Mouse (Mus musculus) ovary, postnatal 10 days (tissue): ENCODE measurements around the gene Vars.
"Not testable (repeated sequence)": the region's sequence is repeated elsewhere in the genome, so short reads cannot be mapped to it uniquely, and the experiment has no call there.

Source experiments
- DNase-seq: peaks from one replicate; pipeline ENCODE4 v3.0.0; 2022; ENCODE audit warnings: low spot score

Vars gene

DNA sequence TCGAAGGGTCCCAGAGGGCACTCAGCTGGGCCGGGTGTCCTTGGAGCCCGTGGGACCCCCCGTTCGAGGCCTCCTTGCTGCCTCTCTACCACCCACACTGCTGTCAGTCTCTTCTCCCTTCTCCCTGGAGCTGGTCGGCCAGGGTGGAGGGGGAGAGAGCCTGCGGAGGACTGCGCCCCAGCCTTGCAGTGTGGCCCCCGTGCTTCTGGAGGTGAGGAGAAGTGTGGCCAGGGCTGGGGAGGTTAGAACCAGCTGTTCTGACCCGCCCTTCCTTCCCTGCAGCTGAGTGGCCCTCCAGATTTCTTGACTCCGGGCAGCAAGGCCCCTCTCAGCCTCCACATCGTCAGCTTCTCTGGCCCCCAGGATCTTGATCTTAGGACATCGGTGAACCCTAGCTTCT is 23.5 kb downstream of the Vars start:
- DNase-seq = no peak

DNA sequence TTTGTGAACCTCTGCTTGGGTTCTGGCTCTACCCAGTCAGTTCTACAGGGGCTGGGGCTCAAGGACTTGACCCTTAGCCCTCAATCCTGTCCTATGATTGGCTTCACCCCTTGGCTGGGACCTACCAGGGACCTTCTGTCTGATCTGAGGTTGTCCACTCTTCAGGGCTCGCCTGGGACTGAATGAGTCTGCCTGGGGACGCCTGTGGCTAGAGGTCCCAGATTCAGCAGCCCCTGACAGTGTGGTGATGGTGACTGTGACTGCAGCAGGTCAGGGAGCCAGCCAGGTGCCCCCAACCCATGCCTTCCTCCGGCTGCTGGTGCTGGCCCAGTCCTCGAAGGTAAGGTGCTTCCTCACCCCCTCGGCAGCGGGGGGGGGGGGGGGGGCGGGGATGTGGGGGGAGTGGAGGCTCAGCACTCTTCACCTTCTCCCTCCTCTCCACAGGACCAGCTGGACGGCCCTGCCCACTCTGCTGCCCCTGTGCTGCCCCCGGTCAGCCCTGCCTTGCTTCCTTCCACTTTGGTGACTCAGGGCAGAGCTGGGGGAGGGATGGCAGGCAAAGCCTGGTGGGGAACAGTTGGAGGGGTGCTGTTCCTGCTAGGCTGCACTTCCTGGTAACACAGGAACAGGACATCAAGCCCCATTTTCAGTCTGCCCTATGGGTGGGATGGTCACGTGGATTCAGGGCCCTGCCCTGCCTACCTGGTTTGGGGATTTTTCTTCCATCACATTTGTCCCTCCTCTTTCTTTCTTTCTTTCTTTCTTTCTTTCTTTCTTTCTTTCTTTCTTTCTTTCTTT is 24.1 kb downstream of the Vars start:
- DNase-seq = no peak

DNA sequence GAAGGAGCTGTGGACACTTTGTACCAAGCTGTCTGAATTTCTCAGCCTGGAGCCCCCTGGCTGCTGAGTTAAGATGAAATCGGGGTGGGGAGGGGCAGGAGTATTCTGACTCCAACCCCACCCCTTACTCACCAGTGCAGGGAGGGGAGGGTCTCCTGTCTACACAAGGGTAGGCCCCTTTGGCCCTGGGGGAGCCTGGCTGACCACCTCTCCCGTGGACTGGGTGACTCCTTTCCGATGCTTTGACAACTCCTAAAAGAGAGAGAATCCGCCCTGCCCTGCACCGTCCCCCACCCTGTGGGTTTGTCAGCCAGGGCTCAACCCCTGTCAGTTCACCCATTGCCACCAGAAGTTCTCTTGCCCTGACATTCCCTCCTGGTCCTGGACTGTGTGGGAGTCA is 25.4 kb downstream of the Vars start:
- no peak for DNase-seq

DNA sequence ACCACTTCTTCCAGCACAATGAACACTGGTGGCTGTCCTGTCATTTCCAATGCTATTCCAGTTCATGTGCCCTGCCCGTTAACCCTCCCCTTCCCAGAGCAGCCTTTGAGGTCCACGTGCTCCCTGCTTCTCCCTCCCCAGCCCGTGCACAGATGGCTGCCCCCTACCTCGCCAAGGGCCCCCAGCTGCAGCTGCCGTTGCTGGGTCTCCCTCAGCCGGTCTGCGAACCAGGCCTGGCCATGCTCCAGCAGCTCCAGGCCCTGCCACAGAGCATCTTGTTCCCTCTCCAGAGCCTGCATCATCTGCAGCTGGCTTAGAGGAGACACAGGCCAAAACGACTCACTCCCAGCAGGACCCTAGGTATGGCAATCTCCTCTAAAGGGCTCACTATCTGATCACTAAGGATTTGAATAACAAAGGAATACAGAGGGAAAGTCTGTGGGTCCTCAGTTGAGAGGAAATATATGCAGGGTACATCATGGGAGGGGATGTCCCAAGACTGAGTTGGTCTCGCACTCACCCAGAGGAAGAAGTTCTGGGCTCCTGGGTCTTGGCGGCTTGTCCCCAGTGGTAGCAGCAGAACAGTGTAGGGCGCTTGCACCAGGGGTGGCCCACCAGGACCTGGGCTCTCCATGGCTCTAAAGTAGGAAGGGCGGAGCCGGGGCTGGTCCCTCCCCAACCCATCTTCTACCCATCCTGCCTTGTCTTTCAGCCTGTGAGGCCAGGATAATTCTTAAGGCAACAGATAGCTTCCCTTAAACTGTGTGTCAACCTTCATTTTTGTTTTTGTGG is 26.7 kb downstream of the Vars start, which contains the start of gene Sapcd1:
Gene Sapcd1, minus strand, starts transcription at position 740 of the 792 bp plus-strand sequence.
- DNase-seq = no peak

DNA sequence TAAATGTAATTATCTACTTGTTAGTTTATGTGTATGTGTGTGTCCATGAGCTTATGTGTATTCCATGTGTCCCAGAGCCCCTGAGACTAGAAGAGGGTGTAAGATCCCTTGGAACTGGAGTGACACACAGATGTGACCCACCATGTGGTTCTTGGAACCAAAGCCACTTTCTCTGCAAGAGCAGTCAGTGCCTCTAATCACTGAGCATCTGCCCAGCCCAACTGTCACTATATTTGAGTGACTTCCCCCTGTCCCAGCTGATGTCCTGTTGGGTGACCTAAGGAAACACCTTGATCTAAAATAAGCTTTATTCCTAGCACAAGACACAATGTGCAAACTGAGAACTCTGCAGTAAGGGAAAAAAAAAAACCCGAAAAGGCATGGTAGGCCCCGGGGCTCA is 27.5 kb downstream of the Vars start:
- DNase-seq = no peak

DNA sequence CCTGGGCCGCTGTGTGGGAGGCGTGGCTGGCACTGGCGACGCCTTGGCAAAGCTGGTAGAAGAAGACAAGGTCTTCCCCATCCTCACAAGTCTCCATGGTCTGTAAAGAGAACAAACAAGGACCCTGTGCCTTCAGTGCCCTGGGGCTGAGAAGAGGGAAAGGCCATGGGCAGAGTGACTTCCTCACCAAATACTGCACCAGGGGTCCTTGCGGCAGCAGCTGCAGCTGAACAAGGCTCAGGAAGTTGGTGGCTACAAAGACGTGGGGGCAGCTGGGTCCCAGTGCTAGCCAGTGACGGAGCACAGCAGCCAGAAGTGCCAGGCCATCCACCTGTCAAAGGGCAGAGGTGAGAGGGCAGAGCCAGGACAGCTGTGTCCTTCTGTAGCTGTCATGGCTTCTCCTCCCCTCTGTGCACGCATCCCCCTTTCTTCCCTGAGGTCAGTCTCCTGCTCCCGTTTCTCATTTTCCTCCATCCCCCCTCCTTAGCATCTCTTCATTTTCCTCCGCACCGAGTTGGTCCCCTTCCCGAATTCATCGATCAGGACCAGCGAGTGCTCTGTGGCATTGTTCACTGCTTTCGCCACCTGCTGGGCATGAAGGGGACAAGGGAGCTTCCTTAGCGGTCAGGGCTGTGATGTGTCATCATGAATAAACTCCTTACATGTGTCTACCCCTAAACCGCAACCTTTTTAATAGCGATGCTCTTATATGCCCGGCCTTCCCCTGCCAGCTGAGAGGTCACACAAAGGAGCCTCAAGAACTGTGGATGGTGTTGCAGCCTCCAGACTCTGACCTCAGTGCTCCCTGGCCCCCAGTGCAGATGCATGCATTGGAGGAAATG is 29.1 kb downstream of the Vars start:
- DNase-seq = no peak

DNA sequence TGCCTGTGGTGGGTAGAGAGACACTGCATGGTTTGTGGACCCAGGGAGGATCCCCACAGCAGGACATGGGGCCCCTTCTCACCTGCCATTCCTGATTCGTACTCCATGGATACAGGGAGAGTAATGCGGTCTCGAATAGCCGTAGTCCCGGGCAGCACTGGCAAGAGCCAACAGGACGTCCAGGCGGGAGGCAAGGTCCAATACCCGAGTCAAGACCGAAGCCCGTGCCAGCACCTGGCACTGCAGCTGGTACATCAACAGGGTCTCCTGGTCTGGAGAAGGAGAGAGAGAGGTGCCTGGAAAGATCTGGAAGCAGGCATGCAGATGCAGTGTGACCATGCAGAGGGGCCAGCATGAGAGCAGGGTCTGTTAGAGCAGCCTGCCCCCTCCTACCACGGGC is 30.5 kb downstream of the Vars start:
- DNase-seq = no peak

DNA sequence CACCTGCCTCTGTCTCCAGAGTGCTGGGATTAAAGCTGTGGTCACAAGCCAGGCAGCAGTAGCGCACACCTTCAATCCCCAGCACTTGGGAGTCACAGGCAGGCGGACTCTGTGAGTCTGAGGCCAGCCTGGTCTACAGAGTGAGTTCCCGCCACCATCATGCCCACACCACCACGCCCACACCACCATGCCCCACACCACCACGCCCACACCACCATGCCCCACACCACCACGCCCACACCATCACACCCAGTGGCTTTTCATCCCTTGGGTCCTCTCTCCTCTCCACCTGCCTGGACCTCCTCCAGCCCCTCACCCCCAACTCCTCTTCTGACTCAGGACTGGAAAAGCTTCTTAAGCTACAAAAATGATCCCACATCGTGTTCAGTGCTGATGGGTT is 31.1 kb downstream of the Vars start:
- no peak for DNase-seq

DNA sequence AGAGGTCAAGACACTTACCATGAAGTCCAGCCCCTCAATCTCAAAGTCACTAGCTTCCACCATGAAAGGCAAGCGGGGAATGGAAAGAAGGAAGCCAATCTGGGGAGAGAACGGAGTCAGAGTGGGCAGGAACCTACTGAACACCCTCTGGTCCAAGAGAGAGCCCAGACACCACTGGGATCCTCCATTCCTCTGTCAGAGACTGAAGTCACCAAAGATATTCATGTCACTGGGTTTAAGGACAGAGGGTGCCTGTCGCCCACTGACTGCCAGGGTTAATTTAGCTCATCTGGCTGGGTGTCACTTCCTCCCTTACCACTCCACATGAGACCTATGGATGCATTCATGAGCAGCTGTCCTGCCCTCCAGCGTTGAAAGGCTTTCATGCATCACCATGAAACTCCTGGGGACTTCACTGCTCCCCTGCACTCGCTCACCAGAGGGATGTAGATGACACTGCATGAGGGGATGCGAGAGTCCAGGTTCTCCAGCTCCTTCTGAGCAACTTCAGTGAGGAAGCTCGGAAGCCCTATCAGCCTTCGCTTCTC is 31.6 kb downstream of the Vars start:
- DNase-seq = no peak

DNA sequence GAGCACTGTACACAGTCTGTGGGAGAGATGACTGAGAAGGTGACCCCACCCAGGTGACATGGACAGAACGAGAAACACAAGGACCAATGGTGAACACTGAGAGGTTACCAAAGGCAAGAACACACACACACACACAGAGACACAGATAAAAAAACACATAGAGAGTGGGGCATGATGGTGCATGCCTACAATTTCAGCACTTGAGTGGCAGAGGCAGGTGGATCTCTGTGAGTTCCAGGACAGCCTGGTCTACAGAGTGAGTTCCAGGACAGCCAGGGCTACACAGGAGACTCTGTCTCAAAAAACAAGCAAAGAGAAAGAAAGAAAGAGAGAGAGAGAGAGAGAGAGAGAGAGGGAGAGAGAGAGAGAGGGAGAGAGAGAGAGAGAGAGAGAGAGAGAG is 32.9 kb downstream of the Vars start:
- DNase-seq = not testable (repeated sequence)

DNA sequence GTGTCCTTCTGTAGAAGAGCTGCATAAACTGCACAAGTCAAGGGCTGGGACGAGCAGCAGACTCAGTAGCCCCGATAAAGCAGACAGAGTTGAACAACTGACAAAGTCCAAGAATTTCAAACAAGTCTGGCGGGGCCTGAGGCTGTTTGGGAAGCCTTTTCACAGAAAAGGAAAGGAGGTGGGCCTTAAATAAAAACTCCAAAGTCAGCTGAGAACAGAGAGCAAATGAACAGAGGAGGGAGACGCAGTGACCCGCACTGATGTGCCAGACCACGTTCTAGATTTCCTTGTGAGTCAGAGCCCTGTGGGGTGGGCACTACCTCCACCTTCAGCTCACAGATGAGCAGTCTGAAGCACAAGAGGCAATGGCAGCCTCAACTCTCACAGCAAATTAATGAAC is 34.1 kb downstream of the Vars start:
- no peak for DNase-seq

DNA sequence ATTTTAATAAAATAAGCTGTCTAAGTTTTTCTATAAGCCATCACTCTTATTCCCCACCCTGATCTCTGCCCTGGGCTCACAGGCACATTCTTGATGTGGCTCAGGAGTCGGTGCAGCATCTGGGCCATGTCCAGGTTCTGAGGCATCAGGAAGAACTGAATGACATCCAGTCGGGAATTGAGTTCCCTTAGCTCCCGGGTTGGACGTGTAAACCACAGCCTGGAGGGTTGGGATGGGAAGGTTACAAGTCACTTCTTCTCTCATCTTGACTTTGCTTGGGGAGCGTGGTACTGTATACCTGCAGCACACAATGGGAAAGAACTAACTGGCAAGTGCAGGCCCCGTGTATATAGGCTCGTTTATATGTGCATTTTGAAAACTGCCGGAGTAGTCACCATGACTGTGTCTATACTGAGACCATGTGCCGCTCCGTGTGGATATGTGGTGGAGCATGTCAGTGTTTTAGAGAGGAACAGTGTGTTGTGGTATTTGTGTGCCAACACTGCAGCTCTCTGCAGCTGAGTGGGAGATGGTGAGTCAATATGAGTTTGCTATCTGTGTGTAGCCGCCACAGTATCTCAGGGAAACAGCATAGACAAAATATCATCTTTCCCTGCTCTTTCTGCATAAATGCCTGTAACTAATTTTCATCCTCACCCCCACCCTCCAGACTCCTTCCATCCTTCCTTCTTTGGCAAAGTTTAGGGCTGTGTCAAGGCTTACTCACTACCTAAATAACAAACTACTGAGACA is 38.5 kb downstream of the Vars start:
- no peak for DNase-seq

DNA sequence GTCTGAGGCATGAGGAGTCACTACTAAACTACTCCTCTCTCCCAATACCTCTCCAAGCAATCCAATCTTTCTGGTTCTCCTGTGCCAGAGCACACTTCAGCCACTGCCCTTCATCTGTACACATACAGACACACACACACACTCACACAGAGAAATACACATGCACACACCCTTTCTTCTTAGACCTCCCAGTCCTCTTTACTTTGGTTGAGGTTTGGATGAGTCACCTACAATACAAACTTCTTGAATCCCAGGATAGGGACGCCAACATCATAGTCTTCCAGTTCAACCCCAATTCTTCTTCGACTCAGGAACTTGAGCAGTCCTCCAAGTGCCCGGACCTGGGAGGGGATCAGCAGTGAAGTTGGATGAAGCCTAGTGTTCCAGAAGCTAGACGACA is 43.0 kb downstream of the Vars start:
- no peak for DNase-seq

DNA sequence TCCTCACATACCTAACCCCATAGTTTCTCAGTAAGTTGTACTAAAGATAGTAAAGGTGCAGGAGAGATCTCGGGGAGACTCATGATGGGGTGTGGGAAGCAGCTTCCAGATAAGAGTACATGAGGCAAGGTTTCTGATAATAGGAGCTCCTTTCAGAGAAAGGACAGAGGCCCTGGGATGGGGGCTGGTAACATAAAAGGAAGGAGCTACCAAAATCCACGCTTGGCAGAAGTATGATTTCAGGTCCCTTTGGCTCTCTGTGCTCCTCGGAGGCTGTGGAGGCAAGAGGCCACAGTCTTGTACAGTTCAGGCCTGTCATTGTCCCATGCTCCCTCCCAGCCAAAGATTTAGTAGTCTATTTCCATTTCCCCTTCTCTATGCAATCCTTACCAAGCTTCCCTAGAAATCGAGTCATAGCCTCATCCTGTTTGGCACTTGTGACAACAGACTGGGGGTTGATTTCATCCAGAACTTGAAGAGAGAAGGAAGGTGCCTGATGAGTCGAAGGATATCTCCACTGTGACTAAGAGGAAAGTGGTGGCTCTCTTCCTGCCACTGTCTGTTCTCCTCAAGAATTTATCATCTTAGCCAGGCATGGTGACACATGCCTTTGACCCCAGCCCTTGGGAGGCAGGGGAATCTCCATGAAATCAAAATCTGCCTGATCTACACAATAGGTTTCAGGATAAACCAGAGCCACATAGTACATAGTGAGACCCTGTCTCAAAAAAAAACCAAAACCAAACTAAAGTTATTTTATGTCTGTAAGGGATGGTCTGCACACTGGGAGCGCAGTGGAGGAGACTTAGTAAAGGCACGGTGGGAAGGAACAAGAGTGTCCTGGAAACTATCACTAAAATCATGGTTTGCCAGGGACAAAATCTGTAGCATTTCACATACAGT is 44.4 kb downstream of the Vars start:
- DNase-seq = no peak

DNA sequence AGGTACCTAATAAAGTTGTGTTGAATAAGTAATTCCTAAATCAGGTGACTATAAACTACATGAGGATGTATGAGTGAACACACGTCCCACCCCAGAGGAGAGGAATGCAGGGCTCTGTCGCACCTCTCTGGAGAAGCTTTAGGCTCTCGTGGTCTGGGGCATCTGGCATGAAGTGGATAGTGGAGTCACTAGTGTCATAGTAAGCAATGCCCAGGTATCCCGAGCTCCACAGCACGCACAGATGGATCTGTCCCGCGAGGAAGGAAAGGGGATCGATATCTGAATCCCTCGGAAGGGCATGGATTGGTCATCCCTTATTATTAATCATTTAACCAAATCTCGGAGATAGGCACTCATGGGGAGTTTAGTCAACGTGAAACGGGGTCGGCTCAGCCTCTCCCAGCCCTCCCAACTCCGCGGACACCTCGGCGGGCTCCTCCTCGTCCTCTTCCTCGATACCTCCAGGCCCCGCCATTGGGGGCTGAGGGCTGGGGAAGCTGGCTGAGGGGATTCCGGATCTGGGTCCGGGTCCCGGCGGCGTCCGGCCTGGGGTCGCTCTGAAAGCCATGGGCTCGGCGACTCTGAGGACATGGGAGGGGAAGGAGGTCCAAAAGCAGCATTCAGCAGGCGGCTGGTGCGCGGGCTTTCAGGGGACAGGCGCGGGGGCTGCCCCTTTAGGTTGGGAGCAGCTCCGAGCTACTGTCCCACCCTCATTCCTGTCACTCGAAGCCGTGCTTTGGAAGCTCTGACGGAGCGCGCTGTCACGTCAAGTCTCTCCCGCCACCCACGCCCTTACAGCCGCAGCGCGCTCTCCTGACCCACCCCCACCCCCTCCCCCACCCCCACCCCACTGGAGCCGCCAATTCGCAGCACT is 45.3 kb downstream of the Vars start:
- DNase-seq = peak; percentile 48

DNA sequence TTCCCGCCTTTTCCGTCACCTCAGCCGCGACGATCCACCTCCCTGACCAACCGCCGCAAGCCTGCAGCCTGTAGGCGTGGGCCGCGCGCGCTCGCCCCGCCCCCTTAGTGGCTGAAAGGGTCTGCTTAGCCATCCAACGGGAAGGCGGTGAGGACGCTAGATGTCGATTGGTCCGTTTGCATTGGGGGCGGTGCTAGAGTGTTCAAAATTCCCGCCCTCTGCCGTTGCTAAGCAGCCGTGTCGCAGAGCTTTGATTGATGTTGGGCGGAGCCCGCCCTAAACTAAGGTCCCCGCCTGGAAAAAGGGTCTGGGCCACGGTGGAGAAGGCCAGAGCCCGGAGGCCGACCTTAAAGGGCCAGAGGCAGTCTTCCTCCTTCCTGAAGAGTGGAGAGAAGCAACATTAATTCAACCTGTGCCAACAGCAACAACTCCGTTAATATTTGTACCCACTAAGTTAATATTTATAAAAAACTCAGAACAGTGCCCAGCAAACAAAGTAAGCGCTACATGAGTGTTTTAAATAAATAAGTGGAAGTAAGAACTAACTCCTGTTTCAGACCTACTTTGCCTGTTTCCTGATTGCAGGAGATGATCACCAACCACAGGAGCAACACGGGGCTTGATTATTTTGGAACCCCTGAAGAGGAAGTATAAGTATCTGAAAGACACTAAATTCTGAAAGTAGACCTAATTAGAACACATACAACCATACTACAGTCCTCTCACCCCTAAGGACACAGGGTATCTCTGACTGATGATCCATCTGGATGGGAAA is 46.1 kb downstream of the Vars start, which contains the start of gene Msh5:
Gene Msh5, minus strand, starts transcription at position 65 of the 775 bp plus-strand sequence.
- DNase-seq = peak; percentile 88

DNA sequence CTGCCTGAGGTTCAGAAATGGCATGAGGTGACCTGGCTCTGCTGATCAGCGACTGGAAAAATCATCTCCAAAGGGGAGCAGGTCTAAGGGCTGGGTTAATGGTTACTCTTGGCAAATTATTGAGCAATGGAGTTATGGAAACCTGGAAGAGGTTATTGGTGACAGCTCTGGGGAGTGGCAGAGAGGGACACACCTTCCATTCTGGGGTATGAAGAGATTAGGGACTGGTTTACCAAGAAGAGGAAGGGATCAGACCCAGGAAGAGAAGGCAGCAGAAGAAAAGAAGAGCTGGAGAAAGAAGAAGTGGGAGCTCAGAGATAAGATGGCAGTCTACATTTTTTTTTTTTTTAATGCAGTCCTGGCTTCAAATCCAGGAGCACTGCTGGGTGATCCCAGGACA is 46.9 kb downstream of the Vars start:
- no peak for DNase-seq

DNA sequence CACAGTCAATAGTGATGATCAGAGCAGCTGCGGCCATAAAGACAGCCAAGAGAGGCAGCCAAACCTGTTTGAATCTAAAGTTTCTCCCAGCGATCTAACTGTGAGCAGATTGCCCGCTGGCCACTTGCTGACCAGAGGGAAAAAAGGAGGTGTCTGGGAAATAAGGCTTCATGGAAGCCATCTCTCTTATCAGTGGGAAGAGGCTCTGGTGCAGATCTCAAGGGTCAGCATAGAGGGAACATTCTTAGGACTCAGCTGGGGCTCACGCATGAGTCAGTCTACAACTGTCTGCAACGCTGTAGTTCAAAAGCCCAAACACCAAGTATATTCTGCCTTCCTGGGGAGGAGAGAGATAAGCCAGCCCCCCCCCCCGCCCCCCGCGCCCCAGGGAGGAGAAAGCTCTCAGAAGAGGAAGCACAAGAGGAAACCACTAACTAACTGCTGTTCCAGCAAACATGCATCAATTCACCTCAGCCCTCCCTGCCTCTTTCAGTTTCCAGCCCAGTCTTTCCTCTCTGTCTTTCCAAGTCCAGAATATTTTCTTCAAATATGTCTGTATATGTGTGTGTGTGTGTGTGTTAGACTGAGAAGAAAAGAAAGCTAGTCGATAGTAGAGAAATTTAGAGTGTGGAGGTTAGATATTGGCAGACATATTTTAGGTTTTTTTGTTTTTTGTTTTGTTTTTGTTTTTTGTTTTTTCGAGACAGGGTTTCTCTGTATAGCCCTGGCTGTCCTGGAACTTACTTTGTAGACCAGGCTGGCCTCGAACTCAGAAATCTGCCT is 47.6 kb downstream of the Vars start:
- DNase-seq = no peak
